Comparison of ENCODE assay signal across 38 mouse cellular contexts in the genomic region with DNA sequence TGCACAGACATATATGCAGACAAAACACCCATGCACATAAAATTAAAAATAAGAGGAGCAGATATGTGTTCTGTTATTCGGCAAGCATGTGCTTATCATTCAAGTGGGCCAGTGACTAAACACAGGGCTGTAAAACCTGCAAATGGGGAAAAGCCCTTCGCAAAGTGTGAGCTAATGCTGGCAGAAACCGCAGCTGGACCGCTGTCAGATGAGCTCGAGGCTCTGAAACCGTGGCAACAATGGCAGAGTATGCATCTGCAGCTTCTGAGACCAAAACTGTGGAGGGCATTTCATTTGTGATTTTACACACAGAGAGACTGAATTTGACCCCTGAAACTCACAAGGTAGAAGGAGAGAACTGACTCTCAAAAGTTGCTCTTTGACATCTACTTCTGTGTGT. TPM values are rescaled to one million over a fixed set of nuclear protein-coding genes. Genes with fewer than 3 reads are reported as not detected.
DNase-seq lines count a peak whose midpoint lies in the region; ATAC-seq and TF ChIP-seq lines count a peak whose summit lies in the region.
"Had no signal": no experiment of that assay in that cellular context is flagged by ENCODE, and none has a peak within 500 bp of the region (broad histone marks: within the 10 kb centered on the region; RNA-seq: fewer than 3 reads in every experiment).

No protein-coding gene starts in this region.

- H3K27ac ChIP-seq in gastrocnemius, adult 2 months: peak overlapping the region; percentile 46; the same call in 1 of the 2 replicates
- 0 out of 2 replicates have a peak overlapping the region, but pooled peaks have one; percentile 4 for H3K27ac ChIP-seq in embryonic facial prominence, embryonic 10.5 days (replicated peaks)
- peak overlapping the region; percentile 75; the same call in 1 of the 2 replicates for H3K27ac ChIP-seq in limb, embryonic 12.5 days
- H3K27ac ChIP-seq: heart, embryonic 13.5 days; kidney, postnatal 0 days; liver, embryonic 12.5 days had no signal

- H3K9ac ChIP-seq in limb, embryonic 12.5 days (replicated peaks): no peak overlapping the region
- H3K9ac ChIP-seq: forebrain, postnatal 0 days; heart, embryonic 13.5 days; liver, embryonic 12.5 days had no signal

- peak; percentile 33 for DNase-seq in gastrocnemius, adult 2 months
- no peak for DNase-seq in gastrocnemius, adult 8-10 months (ENCODE audit: low spot score in 2 of 2)
- peak; percentile 54 for DNase-seq in 3T3-L1 (ENCODE audit: low read depth, low spot score)
- no peak for DNase-seq in embryonic facial prominence, embryonic 10.5 days (ENCODE audit: low spot score)
- no peak for DNase-seq in spleen, postnatal 14 days (ENCODE audit: low spot score in 2 of 2)
- DNase-seq in kidney, postnatal 10 days: no peak
- DNase-seq in c-Kit-positive CD71-positive TER-119-positive erythroid progenitor cells, embryonic 14.5 days (ENCODE audit: low spot score): no peak
- DNase-seq: adrenal gland, adult 2 months; cerebellum, adult 18-20 months; cerebellum, postnatal 14 days; embryo, embryonic 11 days; forebrain, postnatal 0 days; heart, postnatal 14 days; kidney, adult 11 months; layer of hippocampus, postnatal 36 days; lung, adult 18-20 months; lung, postnatal 14 days; retina, postnatal 1 day; right cerebral cortex, postnatal 25 days; thymus, adult 18-20 months; thymus, postnatal 36 days had no signal

- H3K4me2 ChIP-seq in limb, embryonic 12.5 days: no peak overlapping the region
- H3K4me2 ChIP-seq: heart, embryonic 13.5 days; liver, embryonic 12.5 days; midbrain, embryonic 11.5 days had no signal

- no peaks in the 10 kb centered on the region for H3K27me3 ChIP-seq in embryonic facial prominence, embryonic 10.5 days (replicated peaks; ENCODE audit: low read depth, poor library complexity, severe bottlenecking)
- no peaks in the 10 kb centered on the region for H3K27me3 ChIP-seq in limb, embryonic 12.5 days
- H3K27me3 ChIP-seq: heart, embryonic 13.5 days; liver, embryonic 12.5 days had no signal

- H3K36me3 ChIP-seq in embryonic facial prominence, embryonic 10.5 days (replicated peaks): no peaks in the 10 kb centered on the region
- no peaks in the 10 kb centered on the region for H3K36me3 ChIP-seq in limb, embryonic 12.5 days
- H3K36me3 ChIP-seq: heart, embryonic 13.5 days; liver, embryonic 12.5 days had no signal

- intact Hi-C loops in gastrocnemius, adult 2 months (cut with DNase I): loop anchor here (5.0 to 10.0 kb wide), 2 partner anchors 106 to 527 kb away; partner anchors contain the start of genes 2610008E11Rik and Pdxk

- H3K4me1 ChIP-seq in embryonic facial prominence, embryonic 10.5 days: peaks cover 9% of the 10 kb centered on the region
- H3K4me1 ChIP-seq in limb, embryonic 12.5 days (replicated peaks): peaks cover 19% of the 10 kb centered on the region

- ATAC-seq in limb, embryonic 12.5 days (ENCODE audit: insufficient number of reproducible peaks, insufficient read depth, low FRiP score, low TSS enrichment, low read depth): no peak
- ATAC-seq: CD4-positive, CD25-positive, alpha-beta regulatory T cell, adult 4 months; forebrain, postnatal 0 days; liver, embryonic 12.5 days had no signal

- 71% methylated on average over 6 of the region's 6 CpGs for WGBS in embryonic facial prominence, embryonic 10.5 days
- WGBS in limb, embryonic 12.5 days: 59% methylated on average over 6 of the region's 6 CpGs

- no peaks in the 10 kb centered on the region for H3K9me3 ChIP-seq in embryonic facial prominence, embryonic 10.5 days
- no peaks in the 10 kb centered on the region for H3K9me3 ChIP-seq in limb, embryonic 12.5 days
- H3K9me3 ChIP-seq: heart, embryonic 13.5 days; liver, embryonic 12.5 days had no signal

- TF ChIP-seq CTCF in gastrocnemius, adult 2 months (IDR thresholded peaks at IDR 0.05): no peak

- no peak overlapping the region for H3K4me3 ChIP-seq in gastrocnemius, adult 2 months
- no peak overlapping the region for H3K4me3 ChIP-seq in embryonic facial prominence, embryonic 10.5 days
- H3K4me3 ChIP-seq in limb, embryonic 12.5 days (replicated peaks): no peak overlapping the region
- H3K4me3 ChIP-seq: heart, embryonic 13.5 days; liver, embryonic 12.5 days had no signal

RNA-seq across cellular contexts. Expression of gene Ilvbl, which starts 3.7 kb away (rescaled TPM):
- 10 to 100 TPM in 1 of 2 experiments, 1 to 10 TPM in 1; 9.0 to 17.9 TPM for total RNA-seq in gastrocnemius, adult 2 months (2021)
- total RNA-seq in gastrocnemius, adult 8-10 months (2022): 10 to 100 TPM in 3 of 4 experiments, 1 to 10 TPM in 1; 8.9 to 14.2 (median 10.5) TPM
- 36.0 and 40.7 TPM in 2 replicates for polyA plus RNA-seq in embryonic facial prominence, embryonic 10.5 days (2016; fragmentation: Nextera tagmentation; extraction: Ambion mirVana)
- 49.0 and 49.2 TPM in 2 replicates for polyA plus RNA-seq in limb, embryonic 12.5 days (2016; fragmentation: Nextera tagmentation; extraction: Ambion mirVana)

RNA-seq across cellular contexts. Expression of gene Syde1, which starts 21.3 kb away (rescaled TPM):
- 1 to 10 TPM; 3.0 to 5.1 TPM for total RNA-seq in gastrocnemius, adult 2 months (2021)
- 1 to 10 TPM; 2.2 to 3.6 (median 2.6) TPM for total RNA-seq in gastrocnemius, adult 8-10 months (2022)
- polyA plus RNA-seq in embryonic facial prominence, embryonic 10.5 days (2016; fragmentation: Nextera tagmentation; extraction: Ambion mirVana): 19.1 and 19.3 TPM in 2 replicates
- polyA plus RNA-seq in limb, embryonic 12.5 days (2016; fragmentation: Nextera tagmentation; extraction: Ambion mirVana): 19.0 and 19.7 TPM in 2 replicates

RNA-seq across cellular contexts. Expression of gene Olfr1357, which starts 47.5 kb away (rescaled TPM):
- not detected for total RNA-seq in gastrocnemius, adult 2 months (2021)
- not detected for total RNA-seq in gastrocnemius, adult 8-10 months (2022)
- not detected in 2 replicates for polyA plus RNA-seq in embryonic facial prominence, embryonic 10.5 days (2016; fragmentation: Nextera tagmentation; extraction: Ambion mirVana)
- not detected in 2 replicates for polyA plus RNA-seq in limb, embryonic 12.5 days (2016; fragmentation: Nextera tagmentation; extraction: Ambion mirVana)
- total RNA-seq: adrenal gland, adult 2 months; adrenal gland, postnatal 4 days; ES-E14; forebrain, postnatal 0 days; granulocyte monocyte progenitor cell, adult 5-6 weeks; heart, postnatal 14 days; layer of hippocampus, postnatal 36 days; left cerebral cortex, postnatal 14 days; megakaryocyte progenitor cell, adult 5-6 weeks; monocyte, adult 5-6 weeks had no signal
- polyA plus RNA-seq: adrenal gland, adult 2 months; CD4-positive, CD25-positive, alpha-beta regulatory T cell, adult 4 months; forebrain, embryonic 11.5 days; forebrain, postnatal 0 days; heart, embryonic 13.5 days; hindbrain, embryonic 11.5 days; kidney, postnatal 0 days; liver, embryonic 12.5 days; midbrain, embryonic 11.5 days; neural tube, embryonic 11.5 days; spleen, adult 2 months; stomach, embryonic 14.5 days had no signal

RNA-seq across cellular contexts. Expression of gene Olfr1358, which starts 53.2 kb away (rescaled TPM):
- total RNA-seq in gastrocnemius, adult 2 months (2021): not detected
- total RNA-seq in gastrocnemius, adult 8-10 months (2022): not detected
- not detected in 2 replicates for polyA plus RNA-seq in embryonic facial prominence, embryonic 10.5 days (2016; fragmentation: Nextera tagmentation; extraction: Ambion mirVana)
- polyA plus RNA-seq in limb, embryonic 12.5 days (2016; fragmentation: Nextera tagmentation; extraction: Ambion mirVana): not detected in 2 replicates
- total RNA-seq: adrenal gland, adult 2 months; adrenal gland, postnatal 4 days; ES-E14; granulocyte monocyte progenitor cell, adult 5-6 weeks; heart, postnatal 14 days; layer of hippocampus, postnatal 36 days; left cerebral cortex, postnatal 14 days; megakaryocyte progenitor cell, adult 5-6 weeks; monocyte, adult 5-6 weeks had no signal
- polyA plus RNA-seq: adrenal gland, adult 2 months; CD4-positive, CD25-positive, alpha-beta regulatory T cell, adult 4 months; forebrain, embryonic 11.5 days; forebrain, postnatal 0 days; heart, embryonic 13.5 days; kidney, postnatal 0 days; liver, embryonic 12.5 days; midbrain, embryonic 11.5 days; neural tube, embryonic 11.5 days; spleen, adult 2 months; stomach, embryonic 14.5 days had no signal

Comparison
In these comparisons a context has a peak if more than half of its experiments do, and no peak if none do; other contexts are left out.
1. DNase-seq: peak in gastrocnemius, adult 2 months (single experiment) and 3T3-L1 (single experiment); none in gastrocnemius, adult 8-10 months (0 of 2), embryonic facial prominence, embryonic 10.5 days (single experiment), spleen, postnatal 14 days (0 of 2), kidney, postnatal 10 days (single experiment) and c-Kit-positive CD71-positive TER-119-positive erythroid progenitor cells, embryonic 14.5 days (single experiment).
2. H3K27ac ChIP-seq: peak in every context shown above with its lines; median percentile 75 in limb, embryonic 12.5 days; 46 in gastrocnemius, adult 2 months; 4 in embryonic facial prominence, embryonic 10.5 days.